Mouse (Mus musculus): ENCODE results near the gene Bmp6.

The Bmp6 gene

DNA sequence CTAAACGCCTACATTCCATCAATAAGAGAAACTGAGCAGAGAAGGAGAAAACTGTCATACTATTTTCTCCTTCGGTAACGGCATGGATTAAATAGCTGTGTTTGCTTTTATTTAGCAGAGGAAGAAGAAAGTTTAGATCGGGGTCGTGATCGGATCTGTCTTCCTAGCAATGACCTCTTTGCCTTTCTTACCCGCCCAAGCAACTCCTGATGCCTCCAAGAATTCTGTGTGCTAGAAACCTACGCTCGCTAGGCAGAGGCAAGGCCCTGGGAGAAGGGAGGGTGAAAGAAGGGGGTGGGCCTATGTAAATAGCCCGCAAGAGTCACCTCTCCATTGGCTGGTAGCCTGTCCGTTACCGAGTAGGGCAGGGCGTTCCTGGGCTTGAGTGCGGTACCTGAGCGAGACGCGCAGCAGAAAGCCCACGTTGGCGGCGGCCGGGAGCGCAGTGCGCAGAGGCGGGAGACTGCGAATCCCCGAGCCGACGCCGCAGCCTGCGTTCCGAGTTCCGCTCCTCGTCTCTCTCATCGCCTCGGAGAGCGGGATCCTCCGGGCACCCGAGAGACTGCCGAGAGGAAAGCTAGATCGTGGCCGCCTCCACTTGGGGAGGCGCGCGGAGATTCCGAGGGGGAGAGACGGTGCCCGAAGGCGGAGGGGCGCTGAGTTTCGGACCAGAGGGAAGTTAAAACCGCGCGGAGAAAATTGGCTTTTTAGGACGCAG, at the start of gene Bmp6:
Bmp6 (plus strand) TSS at position 395 of the 718 bp plus-strand sequence.
- peak in 1 of 2 experiments; percentile 16 for DNase-seq

DNA sequence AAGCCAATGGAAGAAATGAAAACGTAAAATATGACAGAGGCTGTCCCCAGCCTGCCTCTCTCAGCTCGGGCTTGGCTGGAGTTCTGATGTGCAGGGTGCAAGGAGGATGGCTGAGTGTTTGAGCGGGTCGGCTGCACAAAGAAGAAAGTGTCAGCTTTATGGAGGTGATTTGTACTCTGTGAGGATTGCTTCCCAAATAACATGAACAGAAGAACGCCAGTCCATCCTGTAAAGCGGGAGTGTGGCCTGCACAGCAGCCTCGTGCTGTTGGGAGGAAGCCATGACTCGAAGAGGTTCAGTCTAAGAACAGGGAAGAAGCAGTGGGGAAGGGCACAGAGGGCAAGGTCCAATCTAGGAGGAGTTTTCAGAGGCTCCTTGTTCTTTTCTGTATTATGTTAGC, 48.7 kb upstream of the Bmp6 start:
- DNase-seq = no peak

DNA sequence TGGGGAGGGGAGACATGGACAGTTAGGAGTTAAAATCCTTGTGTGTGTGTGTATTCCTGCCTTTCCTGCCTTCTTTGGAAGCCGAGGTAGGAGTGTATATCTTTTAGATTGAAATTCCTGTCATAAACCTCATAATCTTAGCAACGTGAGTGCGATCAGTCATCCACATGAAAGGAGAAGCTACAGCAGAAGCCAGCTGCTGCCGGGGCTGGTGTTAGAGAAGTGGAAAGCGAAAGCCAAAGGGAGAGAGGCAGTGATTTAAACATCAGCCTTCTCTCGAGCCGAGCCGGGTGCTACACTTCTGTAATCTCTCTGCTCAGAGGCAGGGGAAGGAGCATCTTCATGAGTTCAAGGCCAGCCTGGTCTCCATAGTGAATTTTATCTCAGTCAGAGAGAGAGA, 48.3 kb upstream of the Bmp6 start:
- DNase-seq = no peak

DNA sequence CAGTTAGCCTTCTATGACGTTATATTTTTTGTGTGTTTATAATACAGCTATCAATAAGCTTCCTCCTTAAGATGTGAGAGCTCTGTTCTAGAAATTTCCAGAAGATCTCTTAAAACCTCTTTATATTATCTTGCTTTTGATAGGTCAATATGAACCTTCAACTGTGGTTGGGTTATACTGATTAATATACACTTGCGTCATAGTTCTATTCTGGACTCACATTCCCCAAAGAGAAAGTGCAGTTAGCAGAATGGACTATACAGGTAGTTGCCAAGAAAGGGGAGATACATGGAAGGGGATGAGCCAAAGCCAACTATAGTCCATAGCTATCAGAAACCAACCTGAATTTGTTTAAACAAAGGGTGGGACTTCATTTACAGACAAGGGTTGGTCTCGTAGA, 33.8 kb upstream of the Bmp6 start:
- DNase-seq = no peak

DNA sequence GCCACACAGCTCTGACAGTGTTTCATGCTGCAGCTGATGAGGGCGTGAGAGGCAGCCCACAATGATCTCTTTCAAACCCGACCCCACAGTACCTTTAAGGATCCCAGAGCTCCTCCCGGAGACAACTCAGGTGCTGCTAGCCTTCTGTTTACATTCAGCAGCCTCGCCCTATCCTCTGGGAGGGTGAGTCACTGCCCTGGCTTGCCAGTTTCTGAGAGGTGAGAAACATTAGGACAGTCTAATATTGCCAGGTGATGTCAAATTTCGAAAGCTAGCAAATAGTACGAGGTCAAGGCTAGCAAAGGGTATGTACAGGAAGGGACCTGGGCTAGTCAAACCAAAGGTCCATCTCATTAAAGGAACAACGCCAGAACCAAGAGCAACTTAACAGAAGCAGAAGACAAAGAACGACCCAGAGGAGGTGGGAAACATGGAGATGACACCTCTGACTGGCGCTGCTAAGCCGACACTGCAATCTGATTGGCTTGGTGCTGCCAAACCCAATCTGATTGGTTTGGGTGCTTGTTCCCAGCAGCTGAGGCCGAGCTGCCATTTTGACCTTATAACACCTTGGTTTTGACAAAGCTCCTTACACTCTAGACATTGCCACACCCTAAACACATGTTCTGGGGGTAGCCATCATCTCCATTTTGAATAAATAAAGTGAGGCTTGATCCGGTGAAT, 32.4 kb upstream of the Bmp6 start:
- DNase-seq = no peak

DNA sequence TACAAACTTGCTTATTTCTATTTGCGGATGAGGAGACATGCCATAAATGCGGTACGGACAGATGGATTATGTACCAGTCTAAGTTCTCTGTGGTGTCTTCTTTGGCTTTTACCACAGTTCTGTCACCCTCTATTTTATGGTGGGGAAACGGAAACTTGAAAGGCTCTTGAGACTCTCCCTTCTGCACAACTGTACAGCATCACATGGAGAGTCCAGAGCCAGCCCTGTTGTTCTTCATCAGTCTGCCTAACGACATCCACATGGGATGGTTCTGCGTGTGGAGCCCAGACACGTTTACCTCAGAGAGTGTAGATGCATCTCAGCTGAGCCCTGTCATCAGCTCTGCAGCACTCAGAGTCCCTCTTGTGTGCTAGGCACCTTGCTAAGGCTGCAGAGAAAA, 30.3 kb upstream of the Bmp6 start:
- no peak for DNase-seq

DNA sequence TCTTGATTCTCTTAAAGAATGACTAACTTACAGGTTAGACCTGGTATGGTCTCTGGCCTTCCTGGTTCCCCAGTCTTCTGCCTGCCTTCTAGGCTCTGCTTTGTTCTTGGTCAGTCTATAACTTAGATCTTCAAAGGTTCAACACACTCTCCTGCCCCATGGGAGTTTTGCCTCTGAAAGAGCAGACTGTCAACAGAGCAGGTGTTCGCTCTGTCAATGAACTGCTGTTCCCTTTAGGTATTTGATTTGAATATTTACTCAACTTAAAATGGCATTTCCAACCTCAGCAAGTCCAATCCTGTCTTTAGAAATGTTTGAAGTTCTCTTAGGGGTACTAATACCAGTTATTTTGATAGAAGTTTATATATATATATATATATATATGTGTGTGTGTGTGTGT, 26.5 kb upstream of the Bmp6 start:
- no peak for DNase-seq

DNA sequence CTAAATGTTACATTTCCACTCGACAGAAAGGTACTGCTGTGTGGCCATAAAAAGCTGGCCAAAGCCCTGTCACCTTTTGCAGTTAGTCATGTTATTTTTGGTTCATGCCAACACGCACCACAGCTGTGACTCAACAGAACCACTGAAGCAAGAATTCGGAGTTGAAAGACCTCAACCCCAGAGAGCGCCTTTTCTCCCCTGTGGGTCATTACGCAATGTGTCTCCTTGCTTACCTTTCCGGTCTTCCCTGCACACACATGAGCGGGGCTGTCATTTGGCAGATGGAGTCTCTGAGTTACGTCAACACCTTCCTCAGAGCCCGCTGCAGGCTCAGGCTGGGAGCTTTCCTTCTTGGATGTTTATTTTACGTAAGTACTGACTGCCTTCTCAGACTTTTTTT, 24.6 kb upstream of the Bmp6 start:
- no peak for DNase-seq

DNA sequence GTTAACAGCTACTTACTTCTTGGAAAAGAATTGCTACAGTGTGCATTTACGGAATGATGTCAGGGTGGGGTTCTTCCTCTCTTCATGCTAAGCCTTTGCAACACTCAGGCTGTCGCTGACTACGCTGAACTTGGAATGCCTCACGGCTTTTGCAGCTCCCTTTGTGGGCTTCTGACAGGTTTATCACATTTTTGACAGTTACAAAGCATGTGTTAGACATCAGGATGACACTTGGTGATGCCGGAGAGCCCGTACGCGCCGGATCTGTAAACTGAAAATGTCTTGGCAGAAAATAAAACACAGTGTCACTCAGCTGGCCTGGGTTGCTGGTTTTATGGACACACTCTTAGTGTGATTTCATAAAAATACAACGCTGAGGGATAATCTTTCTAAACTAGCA, 20.5 kb upstream of the Bmp6 start:
- no peak for DNase-seq

DNA sequence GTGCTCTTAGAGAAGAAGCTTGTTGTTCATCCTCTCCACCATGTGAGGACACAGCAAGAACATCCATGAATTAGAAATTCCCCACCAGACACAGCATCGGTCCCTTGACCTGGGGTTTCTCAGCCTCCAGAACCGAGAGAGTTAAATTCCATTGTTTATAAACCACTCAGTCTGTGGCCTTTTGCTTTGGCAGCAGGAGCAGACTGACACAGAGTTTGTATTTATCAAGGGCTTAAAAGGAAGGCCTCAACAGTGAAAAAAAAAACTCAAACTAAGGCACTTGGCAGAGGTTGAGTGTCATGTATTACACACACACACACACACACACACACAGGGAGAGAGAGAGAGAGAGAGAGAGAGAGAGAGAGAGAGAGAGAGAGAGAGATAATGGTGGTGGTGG, 17.5 kb upstream of the Bmp6 start:
- DNase-seq = no peak

DNA sequence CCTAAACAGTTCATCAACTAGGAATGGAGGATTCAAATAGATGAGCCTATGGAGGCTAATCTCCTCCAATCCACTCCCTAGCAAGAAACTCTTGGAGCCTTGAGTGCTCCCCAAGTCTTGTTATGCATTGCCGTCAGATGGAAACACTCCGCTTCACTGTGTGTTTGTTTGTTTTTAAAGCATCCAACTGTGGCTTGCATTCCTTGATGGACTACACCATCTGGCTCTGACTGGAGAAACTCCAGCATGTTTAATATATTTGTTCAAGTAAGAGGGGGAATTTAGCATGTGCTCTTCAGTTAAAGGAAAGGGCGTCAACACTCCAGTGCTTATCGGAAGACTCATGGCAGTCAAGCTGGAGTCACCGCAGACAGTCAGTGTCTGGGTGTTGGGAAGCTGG, 11.4 kb upstream of the Bmp6 start:
- no peak for DNase-seq

DNA sequence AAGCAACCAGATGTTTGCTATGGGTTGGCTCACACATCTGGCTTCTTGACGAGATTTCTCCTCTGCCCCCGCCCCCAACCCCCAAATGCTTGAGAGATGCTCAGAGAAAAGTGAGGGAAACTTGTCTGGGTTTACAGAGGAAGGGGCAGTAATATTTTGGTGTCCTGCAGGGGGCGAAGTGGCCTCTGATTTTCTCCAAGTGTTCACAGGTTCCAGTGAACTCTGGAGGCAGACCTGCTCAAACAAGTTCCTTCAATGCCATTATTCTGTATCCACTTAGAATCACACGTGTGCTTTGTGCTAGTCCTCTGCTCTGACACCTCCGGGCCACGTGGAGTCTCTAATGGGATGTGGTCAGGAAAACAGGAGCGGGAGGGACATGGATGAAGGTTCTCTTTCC, 2.3 kb upstream of the Bmp6 start:
- DNase-seq = peak; percentile 13 to 53

DNA sequence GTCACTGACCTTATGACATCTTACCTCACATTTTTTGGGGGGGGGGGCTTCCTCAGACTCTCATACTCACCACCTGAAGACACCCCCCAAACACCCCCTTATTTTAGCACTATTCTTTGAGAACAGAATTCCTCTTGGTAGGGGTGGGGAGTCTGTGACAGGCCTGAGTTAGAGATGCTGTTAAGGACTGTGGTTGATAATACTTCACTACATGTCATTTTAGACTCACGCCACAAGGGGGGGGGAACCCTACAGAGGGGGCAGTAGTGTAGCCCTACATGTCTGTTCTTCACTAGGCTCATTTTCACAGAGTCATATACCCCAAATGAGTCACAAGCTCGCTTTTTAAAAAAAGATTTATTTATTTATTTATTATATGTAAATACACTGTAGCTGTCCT, 1.7 kb upstream of the Bmp6 start:
- DNase-seq = no peak

DNA sequence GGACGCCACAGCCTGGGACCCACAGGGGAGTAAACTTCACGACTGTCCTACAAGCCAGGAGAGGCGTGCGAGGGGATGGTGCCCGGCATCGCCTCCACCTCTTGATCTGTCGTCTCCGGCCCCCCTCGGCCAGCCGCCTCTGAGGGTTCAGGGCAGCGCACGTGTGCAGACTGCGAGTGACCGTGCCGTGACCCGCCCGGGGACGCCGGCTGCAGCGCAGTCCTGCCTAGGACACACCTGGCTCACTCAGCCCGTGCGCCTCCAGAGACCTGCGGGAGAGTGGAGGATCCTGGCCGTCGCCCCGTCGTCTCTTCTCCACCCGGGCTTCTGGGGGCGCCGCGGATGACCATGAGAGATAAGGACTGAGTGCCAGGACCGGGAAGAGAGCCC, 519 bp downstream of the Bmp6 start:
- DNase-seq = no peak

DNA sequence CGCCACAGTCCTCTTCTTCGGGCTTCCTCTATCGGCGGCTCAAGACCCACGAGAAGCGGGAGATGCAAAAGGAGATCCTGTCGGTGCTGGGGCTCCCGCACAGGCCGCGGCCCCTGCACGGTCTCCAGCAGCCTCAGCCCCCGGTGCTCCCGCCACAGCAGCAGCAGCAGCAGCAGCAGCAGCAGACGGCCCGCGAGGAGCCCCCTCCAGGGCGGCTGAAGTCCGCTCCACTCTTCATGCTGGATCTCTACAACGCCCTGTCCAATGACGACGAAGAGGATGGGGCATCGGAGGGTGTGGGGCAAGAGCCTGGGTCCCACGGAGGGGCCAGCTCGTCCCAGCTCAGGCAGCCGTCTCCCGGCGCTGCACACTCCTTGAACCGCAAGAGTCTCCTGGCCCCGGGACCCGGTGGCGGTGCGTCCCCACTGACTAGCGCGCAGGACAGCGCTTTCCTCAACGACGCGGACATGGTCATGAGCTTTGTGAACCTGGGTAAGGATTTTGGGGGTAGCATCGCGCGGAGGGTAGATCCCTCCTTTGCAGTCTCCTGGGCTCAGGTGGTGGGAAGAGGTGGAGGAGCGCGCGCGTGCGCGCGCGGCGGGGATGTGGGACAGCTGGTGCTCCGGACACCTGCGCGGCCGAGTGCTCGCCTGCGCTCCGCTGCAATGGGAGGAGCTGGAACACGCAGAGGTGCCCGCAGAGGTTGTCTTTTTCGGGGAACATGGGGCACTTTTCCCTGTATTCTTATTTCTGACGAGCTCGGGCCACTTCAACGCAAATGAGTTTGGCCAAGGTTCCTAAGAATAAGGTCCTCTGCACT, 1.4 kb downstream of the Bmp6 start:
- DNase-seq = peak in 1 of 2 experiments; percentile 3

DNA sequence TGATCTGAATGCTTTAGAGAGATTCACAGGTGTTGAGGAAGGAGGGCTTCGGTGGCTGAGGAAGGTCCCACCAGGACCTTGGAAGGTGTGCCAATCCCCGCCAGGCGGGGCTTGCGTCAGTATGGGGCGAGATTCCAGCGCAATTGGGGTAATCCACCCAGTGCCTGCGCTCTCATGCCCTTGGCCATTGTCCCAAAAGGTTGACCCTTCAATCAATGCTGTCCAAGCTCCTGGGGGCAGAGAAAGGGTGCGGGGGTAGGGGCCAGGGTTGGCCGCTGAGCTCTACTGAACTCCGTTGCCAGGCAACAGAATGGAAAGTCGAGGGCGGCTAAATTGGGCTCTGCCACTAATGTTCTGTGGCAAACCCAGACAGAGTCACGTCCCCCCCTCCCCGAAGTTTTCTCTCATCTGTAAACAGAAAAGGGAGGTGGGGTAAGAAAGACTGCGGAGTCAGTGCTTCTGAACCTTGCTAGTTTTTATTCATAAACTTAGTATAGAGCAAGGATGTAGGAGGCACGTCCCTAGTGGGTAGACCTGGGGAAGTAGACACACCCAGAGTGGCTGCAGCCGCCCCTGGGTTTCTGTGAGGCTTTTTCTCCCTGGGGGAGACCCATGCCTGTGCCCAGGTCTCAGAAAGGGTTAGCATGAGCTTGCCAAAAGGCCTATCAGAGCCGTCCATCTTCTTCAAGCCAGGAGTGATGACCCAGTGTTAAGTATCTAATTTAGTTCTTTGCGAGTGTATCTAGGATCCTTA, 2.3 kb downstream of the Bmp6 start:
- no peak for DNase-seq

DNA sequence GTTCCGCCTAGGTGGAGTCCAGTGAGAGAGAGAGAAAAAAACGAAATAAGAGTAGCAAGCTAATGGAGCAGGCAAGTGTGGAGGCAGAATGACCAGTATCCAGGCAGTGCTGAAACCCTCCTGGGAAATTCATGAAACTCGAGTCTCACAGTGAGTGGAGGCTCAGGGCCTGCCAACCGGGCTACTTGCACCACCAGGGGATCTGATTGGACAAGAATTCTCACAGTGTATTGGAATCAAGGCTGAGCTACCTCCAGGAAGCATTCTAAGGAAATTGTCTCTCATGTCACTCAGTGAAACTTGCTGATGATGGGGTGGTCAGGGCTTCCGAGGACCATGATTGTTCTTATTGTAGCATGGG, 2.8 kb downstream of the Bmp6 start:
- DNase-seq = no peak

DNA sequence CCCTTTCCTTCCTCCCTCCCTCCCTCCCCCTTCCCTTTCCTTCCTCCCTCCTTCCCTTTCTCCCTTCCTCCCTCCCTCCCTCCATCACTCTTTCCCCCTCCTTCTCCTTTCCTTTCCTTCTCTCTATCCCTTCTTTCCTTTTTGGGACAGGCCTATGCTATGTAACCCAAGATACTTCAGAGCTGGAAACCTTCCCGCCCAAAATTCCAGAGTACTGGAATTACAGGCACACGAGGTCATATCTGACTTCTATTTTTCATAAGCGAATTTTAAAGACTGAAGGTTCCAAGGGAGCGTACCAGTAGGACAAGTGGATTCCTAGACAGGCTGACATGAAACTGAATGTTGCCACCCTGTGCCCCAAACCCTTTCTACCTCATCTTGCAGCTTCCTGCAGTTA, 4.1 kb downstream of the Bmp6 start:
- no peak for DNase-seq

DNA sequence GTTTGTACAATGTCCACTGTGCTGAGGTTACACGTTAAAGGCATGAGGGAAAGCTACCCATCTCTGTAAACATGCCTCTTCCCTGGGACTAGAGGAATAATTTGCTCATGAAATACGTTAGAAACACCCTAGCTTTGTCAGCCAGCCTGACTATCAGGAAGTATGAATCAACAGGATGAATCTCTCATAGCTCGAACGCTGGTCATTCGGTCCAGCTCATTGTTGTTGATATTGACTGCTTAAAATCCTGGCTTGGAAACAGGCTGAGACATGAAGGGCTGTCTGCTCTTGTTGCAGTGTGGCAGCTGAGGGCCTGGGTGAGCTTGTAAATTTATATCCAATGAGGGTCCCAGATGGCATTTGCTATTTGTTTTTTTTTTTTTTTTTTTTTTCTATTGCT, 4.9 kb downstream of the Bmp6 start:
- no peak for DNase-seq

DNA sequence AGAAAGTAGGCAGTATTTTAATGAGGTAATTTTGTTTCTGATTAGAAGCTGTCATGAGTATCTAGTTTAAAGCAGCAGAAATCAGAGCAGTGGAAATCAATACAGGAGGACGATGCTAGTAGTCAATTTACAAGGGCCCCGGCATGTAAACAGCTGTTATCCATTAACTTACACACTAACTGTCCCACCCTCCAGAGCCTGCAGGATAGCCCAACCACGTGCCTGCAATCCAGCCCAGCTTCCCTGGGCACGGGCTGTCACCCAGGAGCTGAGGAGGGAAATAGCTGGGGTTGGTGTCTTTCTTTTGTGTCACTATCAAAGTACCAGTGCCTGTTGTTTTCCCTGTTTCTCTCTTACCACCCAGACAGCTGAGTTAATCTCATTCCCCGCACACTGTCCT, 7.1 kb downstream of the Bmp6 start:
- no peak for DNase-seq

DNA sequence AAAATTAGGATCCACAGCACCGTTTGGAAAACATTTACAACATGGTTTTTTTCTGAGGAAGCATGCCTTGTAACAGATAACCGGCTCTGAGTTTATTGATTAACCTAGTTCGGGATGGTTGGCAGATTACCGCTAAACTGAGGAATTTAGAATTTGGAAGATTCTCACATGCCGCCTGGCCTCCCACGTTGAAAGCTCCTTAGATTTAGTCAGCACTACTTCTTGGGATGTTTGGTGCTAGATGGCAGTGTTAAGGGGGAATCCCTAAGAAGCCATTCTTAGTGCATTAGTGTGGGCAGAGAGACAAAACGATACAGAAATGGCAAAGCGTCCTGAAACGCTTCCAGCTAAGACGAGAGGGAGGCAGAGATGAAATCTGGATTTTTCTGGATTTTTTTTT, 8.1 kb downstream of the Bmp6 start:
- no peak for DNase-seq

DNA sequence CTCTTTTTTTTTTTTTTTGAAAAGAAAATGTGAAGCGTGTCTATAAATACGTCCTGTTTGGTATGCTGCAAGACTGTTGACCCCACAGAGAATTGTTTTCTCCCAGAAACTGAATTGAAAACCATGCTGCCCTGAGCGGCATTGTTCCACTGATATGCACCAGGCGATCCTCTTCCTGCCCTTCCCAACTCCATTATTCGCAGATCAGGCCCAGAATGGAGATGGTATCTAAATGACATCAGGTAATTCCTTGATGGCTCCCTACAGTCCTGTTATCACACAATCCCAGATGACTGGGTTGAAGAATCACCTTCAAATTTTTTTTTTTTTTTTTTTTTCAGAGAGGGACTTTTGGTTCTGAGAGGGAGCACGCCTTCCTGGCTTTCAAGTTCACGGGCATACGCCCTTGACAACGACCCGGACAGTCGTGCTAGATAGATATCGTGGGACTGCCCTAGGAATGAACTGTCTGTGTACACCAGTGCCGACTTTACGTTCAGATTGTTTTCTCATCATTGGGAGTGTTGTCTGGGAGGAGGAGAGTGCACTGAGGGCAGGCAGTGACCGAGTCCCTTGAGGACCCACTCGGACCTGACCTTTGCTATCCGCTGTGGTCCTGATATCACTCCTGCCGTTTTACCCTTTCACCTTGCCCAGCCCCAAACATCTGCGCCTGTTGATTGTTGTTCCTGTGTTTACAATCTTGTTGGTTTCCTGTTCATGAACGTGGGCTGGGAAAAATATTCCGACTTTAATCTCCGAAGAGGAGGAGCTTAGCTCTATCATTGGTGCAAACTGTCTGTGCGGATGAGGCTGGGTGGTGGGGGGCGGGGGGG, 8.7 kb downstream of the Bmp6 start:
- no peak for DNase-seq

Measured in spleen, adult 18-20 months (tissue).